Mouse (Mus musculus) liver, embryonic 11.5 days (tissue): ENCODE measurements around the gene Celsr1. TPM values are rescaled to one million over a fixed set of nuclear protein-coding genes. Genes with fewer than 3 reads are reported as not detected.

ENCODE experiments used
- ATAC-seq: fragments of 200-750 bp; cut with Nextera tagmentation; replicated peaks from 2 replicates; pipeline ENCODE4 v1.8.0; 2017; ENCODE audit warnings: moderate number of reproducible peaks, mild to moderate bottlenecking, moderate TSS enrichment, moderate library complexity; ENCODE audit not compliant: low FRiP score
- DNase-seq: peaks from one replicate; pipeline ENCODE4 v3.0.0-alpha.2; 2017; ENCODE audit warnings: low spot score
- H3K27ac ChIP-seq: fragments of 300-500 bp; sonication (generic); 2 replicates; pipeline ENCODE4 v1.5.1; 2014; ENCODE audit warnings: mild to moderate bottlenecking, low read depth, low read length, control low read depth
- H3K27me3 ChIP-seq: fragments of 300-500 bp; sonication (generic); replicated peaks from 2 replicates; pipeline ENCODE4 v1.6.1; 2014; ENCODE audit warnings: low read length, mixed read lengths; ENCODE audit not compliant: control insufficient read depth, insufficient read depth
- H3K36me3 ChIP-seq: fragments of 300-500 bp; sonication (generic); 2 replicates; pipeline ENCODE4 v1.6.1; 2014; ENCODE audit warnings: mild to moderate bottlenecking, low read length, moderate library complexity, mixed read lengths; ENCODE audit not compliant: control insufficient read depth, insufficient read depth
- H3K4me1 ChIP-seq: fragments of 300-500 bp; sonication (generic); replicated peaks from 2 replicates; pipeline ENCODE4 v1.6.1; 2014; ENCODE audit warnings: low read length, mixed read lengths; ENCODE audit not compliant: control insufficient read depth, insufficient read depth
- H3K4me2 ChIP-seq: fragments of 300-500 bp; sonication (generic); 2 replicates; pipeline ENCODE4 v1.6.1; 2014; ENCODE audit warnings: mild to moderate bottlenecking, control low read depth, moderate library complexity
- H3K4me3 ChIP-seq: fragments of 300-500 bp; sonication (generic); 2 replicates; pipeline ENCODE4 v1.5.1; 2014; ENCODE audit warnings: low read depth, low read length, control low read depth
- H3K9ac ChIP-seq: fragments of 300-500 bp; sonication (generic); 2 replicates; pipeline ENCODE4 v1.6.1; 2014; ENCODE audit warnings: low read depth, low read length, control low read depth
- H3K9me3 ChIP-seq: fragments of 300-500 bp; sonication (generic); 2 replicates; pipeline ENCODE4 v1.6.1; 2016; ENCODE audit warnings: low read length, inconsistent platforms, mixed read lengths; ENCODE audit not compliant: control insufficient read depth
- WGBS: fragments of 180-500 bp; shearing (Covaris S2); extraction: QIAGEN DNeasy Blood & Tissue Kit; methylation state at CpG from one replicate; pipeline ENCODE4 v1.1.7; 2014; 5-methylcytosine and 5-hydroxymethylcytosine counted together
- polyA plus RNA-seq: library from polyadenylated mRNA; unstranded; fragments of >200 nt; fragmentation: Nextera tagmentation; extraction: Ambion mirVana; gene quantifications from 2 replicates; pipeline ENCODE4 v1.2.1, GENCODE M21; 2014

Celsr1 gene
- polyA plus RNA-seq, 1 experiment from 2014 or later, result 1.4 TPM

DNA sequence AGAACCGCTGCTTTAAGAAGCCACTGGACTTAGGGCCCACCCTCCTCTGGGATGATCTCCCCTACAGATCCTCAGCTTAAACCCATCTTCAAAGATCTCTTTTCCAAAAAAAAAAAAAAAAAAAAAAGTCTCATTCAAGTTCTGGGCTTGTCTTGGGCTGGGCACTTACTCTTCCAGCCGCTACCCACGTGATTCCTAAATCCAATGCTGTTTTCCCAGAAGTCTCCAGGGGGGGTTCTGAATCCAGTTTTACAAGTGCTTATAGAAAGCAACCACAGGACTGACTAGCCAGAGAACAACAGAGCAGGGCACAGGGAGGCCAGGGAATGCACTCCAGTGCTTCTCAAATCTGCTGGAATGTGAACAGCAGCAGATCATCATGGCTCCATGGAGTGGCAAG, 29.5 kb downstream of the Celsr1 start:
- Histone ChIP-seq H3K9ac (no peak overlapping the region), H3K4me3 (no peak overlapping the region), H3K27ac (no peak overlapping the region), H3K4me2 (no peak overlapping the region), H3K36me3 (no peaks in the 10 kb centered on the region), H3K4me1 (no peaks in the 10 kb centered on the region), H3K27me3 (no peaks in the 10 kb centered on the region), H3K9me3 (no peaks in the 10 kb centered on the region)
- WGBS, result 90% methylated on average over 3 of the region's 3 CpGs
- ATAC-seq (no peak), DNase-seq (no peak)

DNA sequence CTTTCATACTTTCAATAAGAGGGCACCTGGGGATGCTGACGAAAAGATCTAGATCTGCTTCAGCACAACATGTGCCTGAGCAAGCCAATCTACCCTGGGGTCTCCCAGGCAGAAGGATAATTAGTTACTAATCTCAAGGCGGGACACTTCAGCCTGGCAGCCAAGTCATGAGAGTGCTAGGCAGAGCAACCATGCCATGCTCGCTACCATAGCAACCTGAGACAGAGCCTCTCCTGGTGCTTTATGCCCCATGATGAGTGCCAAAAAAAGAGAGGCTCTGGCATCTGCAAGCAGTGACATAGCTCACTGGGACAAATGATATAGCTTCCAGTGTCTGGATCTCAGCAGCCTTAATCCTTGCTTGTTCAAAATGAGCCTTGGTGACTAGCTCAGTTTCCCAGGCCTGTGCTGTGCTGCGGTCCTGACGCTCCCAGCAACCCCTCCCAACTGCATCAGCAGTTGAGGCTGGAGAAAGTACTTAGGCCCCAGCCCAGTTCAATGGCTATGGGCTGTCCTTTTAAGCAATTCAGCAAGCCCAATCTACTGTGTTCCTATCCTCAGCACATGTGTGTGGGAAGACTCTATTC, 32.8 kb downstream of the Celsr1 start:
- DNase-seq (no peak), ATAC-seq (no peak)
- H3K27me3 ChIP-seq, result no peaks in the 10 kb centered on the region
- H3K4me3 ChIP-seq, result no peak overlapping the region
- no peaks in the 10 kb centered on the region for H3K4me1 ChIP-seq
- H3K9me3 ChIP-seq, result no peaks in the 10 kb centered on the region
- no peak overlapping the region for H3K27ac ChIP-seq
- no peaks in the 10 kb centered on the region for H3K36me3 ChIP-seq
- no peak overlapping the region for H3K9ac ChIP-seq
- WGBS, result 72% methylated on average over 5 of the region's 5 CpGs
- no peak overlapping the region for H3K4me2 ChIP-seq

DNA sequence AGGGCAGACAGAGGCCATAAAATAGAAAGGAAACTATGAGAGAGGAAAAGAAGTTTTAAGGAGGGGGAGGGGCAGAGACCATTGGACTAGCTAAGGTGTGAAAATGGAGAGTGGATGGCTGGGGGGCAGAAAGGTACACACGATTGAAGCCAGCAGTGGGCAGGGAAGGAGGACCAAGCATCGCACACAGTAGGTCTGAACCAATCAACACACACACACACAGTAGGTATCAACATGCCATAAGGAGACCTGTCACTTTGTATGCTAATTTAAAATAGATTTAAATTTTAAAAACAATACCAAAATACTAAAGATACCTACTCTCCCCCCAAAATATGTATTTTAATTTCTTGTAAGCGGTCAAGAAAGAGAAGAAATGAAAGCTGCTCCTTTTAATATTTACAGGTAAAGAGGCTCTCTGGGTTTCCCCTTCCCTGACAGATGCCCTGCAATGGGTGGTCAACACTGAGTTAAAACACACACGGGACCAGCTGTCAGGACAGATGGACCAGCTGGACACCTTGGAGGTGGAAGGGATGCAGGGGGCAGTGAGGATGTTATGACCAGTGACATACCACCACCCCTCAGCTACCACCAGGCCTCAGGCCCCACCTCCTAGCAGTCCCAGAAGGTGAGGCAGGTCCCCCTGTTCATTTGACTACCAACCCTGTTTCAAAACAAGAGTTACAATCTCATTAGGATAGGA, 34.9 kb downstream of the Celsr1 start:
- Histone ChIP-seq H3K27ac (no peak overlapping the region), H3K36me3 (no peaks in the 10 kb centered on the region), H3K4me3 (no peak overlapping the region), H3K4me2 (no peak overlapping the region), H3K9ac (no peak overlapping the region), H3K9me3 (no peaks in the 10 kb centered on the region), H3K27me3 (peaks cover 11% of the 10 kb centered on the region), H3K4me1 (no peaks in the 10 kb centered on the region)
- DNase-seq (no peak), ATAC-seq (no peak)
- 72% methylated on average over 4 of the region's 4 CpGs for WGBS

DNA sequence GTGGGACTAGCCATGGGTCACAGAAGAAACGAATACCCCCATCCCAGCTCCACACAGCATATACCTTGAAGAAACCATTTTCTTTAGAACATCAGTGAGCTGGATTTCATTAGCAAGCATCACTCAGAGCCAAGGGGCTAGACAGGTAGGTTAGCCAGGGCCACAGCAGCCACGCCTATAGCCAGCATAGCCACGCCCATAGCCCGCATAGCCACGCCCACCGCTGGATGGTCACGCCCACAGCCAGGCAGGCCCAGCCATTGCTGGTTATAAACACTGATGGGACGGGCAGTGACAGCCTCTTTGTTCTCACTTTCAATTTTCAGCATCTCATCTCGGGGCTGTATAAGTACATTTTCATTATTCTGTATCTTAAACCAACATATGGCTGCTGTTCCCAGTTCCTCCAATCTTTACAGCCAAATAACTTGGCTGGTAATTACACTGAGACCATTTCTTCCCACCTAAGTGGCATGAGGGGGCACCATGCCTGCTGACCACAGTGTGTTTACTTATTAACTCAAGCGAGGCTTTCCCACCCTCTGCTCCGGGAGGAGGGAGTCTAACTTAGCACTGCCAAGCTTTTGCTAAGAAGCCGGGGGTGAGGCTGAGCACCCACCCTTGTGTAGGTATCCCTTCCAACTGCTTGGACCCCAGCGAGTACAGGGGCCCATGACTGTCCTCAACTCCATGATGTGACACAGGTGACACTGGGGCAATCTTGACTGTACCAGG, 37.4 kb downstream of the Celsr1 start:
- no peak overlapping the region for H3K27ac ChIP-seq
- no peak overlapping the region for H3K4me3 ChIP-seq
- WGBS, result 35% methylated on average over 13 of the region's 13 CpGs
- H3K27me3 ChIP-seq, result peaks cover 11% of the 10 kb centered on the region
- ATAC-seq, result no peak; the same call in 1 of the 2 replicates
- H3K9ac ChIP-seq, result no peak overlapping the region
- H3K4me1 ChIP-seq, result no peaks in the 10 kb centered on the region
- no peak overlapping the region for H3K4me2 ChIP-seq
- H3K9me3 ChIP-seq, result no peaks in the 10 kb centered on the region
- no peak for DNase-seq
- no peaks in the 10 kb centered on the region for H3K36me3 ChIP-seq

DNA sequence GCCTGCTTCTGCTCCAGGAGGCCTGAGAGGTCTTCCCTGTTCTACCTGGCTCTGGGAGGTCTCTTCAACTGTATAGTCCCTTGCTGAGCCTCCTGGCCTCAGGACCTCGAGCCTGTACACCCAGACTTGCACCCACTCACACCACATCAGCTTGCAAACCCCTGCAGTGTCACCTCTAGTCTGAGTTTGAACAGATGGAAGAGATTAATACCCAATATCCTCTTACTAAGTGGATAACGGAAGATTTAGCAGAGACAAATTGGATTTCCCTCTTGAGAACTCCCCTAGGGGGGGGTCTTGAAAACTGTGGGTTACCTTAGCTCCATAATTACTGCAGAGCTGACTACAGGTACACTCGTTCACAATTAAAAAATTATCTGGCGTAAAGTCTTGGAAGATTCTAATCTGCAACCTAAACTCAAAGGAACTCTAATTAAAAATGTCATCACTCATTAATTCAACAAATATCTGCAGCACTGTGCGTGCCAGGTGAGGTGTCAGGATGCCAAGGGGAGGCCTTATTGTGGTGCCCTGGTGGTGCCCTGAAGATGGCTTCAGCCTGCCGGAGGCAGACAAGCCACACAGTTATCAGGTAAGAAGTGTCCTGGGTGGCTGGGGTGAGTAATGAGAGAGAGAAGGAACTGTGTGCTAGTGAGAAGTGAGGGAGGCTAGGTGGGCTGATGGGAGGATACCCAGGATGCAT, 38.5 kb downstream of the Celsr1 start:
- no peak for ATAC-seq
- Histone ChIP-seq H3K9ac (no peak overlapping the region), H3K4me2 (no peak overlapping the region), H3K9me3 (no peaks in the 10 kb centered on the region), H3K27ac (no peak overlapping the region), H3K4me1 (no peaks in the 10 kb centered on the region), H3K36me3 (no peaks in the 10 kb centered on the region), H3K4me3 (no peak overlapping the region), H3K27me3 (peaks cover 11% of the 10 kb centered on the region)
- WGBS, result 65% methylated on average over 6 of the region's 6 CpGs
- DNase-seq, result no peak

DNA sequence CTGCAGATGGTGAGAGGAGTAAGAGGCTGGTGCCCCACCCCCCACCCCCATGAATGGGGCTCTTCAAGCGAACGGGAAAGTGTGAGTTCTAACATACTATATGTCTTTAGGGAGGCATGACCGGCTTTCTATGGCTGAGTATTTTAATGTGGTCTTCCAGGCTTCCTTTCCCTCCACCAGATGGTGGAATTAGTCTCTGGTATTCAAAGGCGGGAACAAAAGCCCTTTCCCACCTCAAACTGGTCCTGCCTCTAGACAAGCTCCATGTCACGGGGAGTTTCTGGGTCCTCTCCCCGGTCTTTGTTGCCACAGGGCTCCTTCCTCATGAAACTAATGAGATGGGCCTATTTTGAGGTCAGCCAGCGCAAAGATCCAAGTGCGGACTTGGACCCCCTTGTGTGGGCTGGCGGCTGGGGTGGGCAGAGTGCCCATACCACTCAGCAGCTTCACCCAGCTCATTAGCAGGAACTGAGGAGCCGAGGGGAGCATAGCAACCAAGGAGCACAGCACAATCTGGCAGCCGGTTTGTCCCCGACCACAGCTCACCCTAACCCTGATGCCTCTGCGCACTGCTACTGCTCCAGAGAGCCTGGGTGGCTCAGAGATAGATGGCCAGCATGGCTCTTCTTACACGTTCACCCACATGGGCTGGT, 39.5 kb downstream of the Celsr1 start:
- no peak overlapping the region for H3K4me2 ChIP-seq
- no peak overlapping the region for H3K4me3 ChIP-seq
- no peak overlapping the region; the same call in 1 of the 2 replicates for H3K9ac ChIP-seq
- no peaks in the 10 kb centered on the region for H3K4me1 ChIP-seq
- peaks cover 11% of the 10 kb centered on the region for H3K27me3 ChIP-seq
- no peaks in the 10 kb centered on the region for H3K9me3 ChIP-seq
- ATAC-seq, result no peak
- WGBS, result 53% methylated on average over 14 of the region's 14 CpGs
- no peak overlapping the region for H3K27ac ChIP-seq
- no peak for DNase-seq
- no peaks in the 10 kb centered on the region for H3K36me3 ChIP-seq

DNA sequence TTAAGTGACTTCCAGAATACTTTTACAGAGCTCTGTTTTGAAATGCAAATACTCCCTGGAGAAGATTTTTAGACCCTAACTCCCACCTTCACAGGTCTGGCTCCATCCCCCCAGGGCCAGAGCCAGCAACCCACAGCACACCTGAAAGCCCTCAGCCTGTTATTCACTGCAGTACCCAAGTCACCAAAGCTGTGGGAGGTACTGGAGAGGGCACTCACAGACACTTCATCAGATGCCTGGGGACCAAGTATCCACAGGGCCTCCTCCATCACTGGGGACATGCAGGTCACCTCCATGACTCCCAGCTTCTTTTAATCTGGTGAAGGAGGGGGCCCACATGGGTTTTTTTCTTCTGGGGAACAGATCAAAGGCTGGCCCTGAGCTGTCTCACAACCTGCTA, 40.2 kb downstream of the Celsr1 start:
- H3K4me2 ChIP-seq, result no peak overlapping the region
- ATAC-seq (no peak), DNase-seq (no peak)
- H3K4me3 ChIP-seq, result no peak overlapping the region
- no peaks in the 10 kb centered on the region for H3K36me3 ChIP-seq
- H3K9ac ChIP-seq, result no peak overlapping the region
- H3K4me1 ChIP-seq, result no peaks in the 10 kb centered on the region
- H3K27ac ChIP-seq, result no peak overlapping the region
- H3K9me3 ChIP-seq, result no peaks in the 10 kb centered on the region
- peaks cover 11% of the 10 kb centered on the region for H3K27me3 ChIP-seq

DNA sequence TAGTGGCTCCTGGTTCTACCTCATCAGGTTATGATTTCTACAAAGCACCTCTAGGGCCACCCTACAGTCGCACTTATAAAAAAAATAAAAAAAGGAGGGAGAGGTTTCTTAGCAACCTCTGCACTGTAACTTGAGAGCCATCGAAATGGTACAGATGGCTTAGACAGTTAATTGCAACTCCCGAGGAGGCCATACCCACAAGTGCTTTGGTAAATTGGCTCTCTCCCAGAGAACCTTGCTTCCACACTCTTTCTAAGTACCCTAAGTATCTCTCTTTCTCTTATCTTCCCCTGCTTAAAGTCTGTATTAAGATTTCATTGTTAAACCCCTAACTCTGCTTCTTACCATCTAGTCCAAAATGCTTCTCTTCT, 41.5 kb downstream of the Celsr1 start:
- Histone ChIP-seq H3K4me3 (no peak overlapping the region), H3K9ac (no peak overlapping the region), H3K9me3 (no peaks in the 10 kb centered on the region), H3K27me3 (peaks cover 15% of the 10 kb centered on the region), H3K36me3 (no peaks in the 10 kb centered on the region), H3K27ac (no peak overlapping the region), H3K4me2 (no peak overlapping the region), H3K4me1 (no peaks in the 10 kb centered on the region)
- no peak for DNase-seq
- ATAC-seq, result no peak
- WGBS, result 53% methylated on average over 3 of the region's 3 CpGs
